Mouse (Mus musculus): ENCODE data around the gene Boc.
"Not testable (repeated sequence)": the region's sequence is repeated elsewhere in the genome, so short reads cannot be mapped to it uniquely, and the experiment has no call there.

The Boc gene

GRCm38 (mm10) chr16:44487194-44487593 lies 71.5 kb downstream of the Boc start:
- DNase-seq (ENCODE audit: low spot score) = no peak

GRCm38 (mm10) chr16:44486612-44487011 lies 72.1 kb downstream of the Boc start:
- no peak for DNase-seq (ENCODE audit: low spot score)

- DNase-seq (ENCODE audit: low spot score) = no peak
Measured at GRCm38 (mm10) chr16:44485691-44486090, 73.0 kb downstream of the Boc start.

GRCm38 (mm10) chr16:44484831-44485230 lies 73.9 kb downstream of the Boc start:
- no peak for DNase-seq (ENCODE audit: low spot score)

GRCm38 (mm10) chr16:44484079-44484478 lies 74.6 kb downstream of the Boc start:
- peak; percentile 85 for DNase-seq (ENCODE audit: low spot score)

- DNase-seq (ENCODE audit: low spot score) = no peak
Measured at GRCm38 (mm10) chr16:44481599-44482593, 76.8 kb downstream of the Boc start.

GRCm38 (mm10) chr16:44480616-44481015 lies 78.1 kb downstream of the Boc start:
- no peak for DNase-seq (ENCODE audit: low spot score)

- DNase-seq (ENCODE audit: low spot score) = no peak
Measured at GRCm38 (mm10) chr16:44479852-44480251, 78.8 kb downstream of the Boc start.

GRCm38 (mm10) chr16:44478767-44479166 lies 79.9 kb downstream of the Boc start:
- no peak for DNase-seq (ENCODE audit: low spot score)

GRCm38 (mm10) chr16:44475682-44476375 lies 82.9 kb downstream of the Boc start:
- no peak for DNase-seq (ENCODE audit: low spot score)

GRCm38 (mm10) chr16:44475281-44475680 lies 83.4 kb downstream of the Boc start:
- no peak for DNase-seq (ENCODE audit: low spot score)

- no peak for DNase-seq (ENCODE audit: low spot score)
Measured at GRCm38 (mm10) chr16:44460922-44461321, 97.8 kb downstream of the Boc start.

- no peak for DNase-seq (ENCODE audit: low spot score)
Measured at GRCm38 (mm10) chr16:44458826-44459225, 99.9 kb downstream of the Boc start.

- no peak for DNase-seq (ENCODE audit: low spot score)
Measured at GRCm38 (mm10) chr16:44457858-44458257, 100.8 kb downstream of the Boc start.

- DNase-seq (ENCODE audit: low spot score) = not testable (repeated sequence)
Measured at GRCm38 (mm10) chr16:44441913-44442312, 116.8 kb downstream of the Boc start.

- DNase-seq (ENCODE audit: low spot score) = no peak
Measured at GRCm38 (mm10) chr16:44435481-44435880, 123.2 kb downstream of the Boc start.
